Mouse (Mus musculus): ENCODE data around the gene Rprd2.
A peak's percentile ranks its signal among the peaks of the same experiment; 100 is the strongest.
"Not testable (repeated sequence)": the region's sequence is repeated elsewhere in the genome, so short reads cannot be mapped to it uniquely, and the experiment has no call there.

Rprd2 gene

DNA sequence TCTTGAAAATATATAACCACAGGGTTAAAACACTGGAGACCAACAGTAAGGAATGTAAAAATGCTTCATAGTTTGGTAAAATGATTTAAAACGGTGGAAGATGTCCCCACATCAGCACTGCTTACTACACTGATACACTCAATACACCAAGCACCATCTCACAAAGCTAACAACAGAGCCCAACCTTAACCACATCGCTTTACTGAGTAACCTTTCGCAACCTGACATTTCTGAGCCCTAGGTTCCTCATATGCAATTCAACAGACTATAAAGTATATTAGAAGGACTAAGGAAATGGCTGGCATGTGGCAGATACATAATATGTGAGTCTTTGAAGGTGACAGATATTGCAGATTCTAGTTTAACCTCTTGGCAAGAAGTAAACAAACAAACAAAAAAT lies 2.0 kb downstream of the Rprd2 start:
- no peak for DNase-seq (ENCODE audit: low spot score)

DNA sequence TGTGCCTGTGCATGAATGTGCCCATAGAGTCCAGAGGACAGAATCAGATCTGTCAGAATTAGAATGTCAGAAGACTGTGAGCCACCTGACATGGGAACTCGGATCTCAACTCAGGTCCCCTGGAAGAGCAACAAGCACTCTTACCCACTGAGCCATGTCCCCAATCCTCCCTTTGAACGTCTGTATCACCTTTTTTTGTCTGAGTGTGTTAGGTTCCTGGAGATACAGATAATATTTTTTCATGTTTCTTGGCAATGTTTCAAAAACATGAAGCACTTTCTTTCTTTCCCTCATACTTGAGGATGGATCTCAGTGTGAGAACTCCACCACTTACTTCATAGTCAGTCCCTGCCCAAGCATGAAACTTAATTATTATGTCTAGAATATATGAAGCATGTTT lies 10.3 kb downstream of the Rprd2 start:
- DNase-seq (ENCODE audit: low spot score), result no peak

DNA sequence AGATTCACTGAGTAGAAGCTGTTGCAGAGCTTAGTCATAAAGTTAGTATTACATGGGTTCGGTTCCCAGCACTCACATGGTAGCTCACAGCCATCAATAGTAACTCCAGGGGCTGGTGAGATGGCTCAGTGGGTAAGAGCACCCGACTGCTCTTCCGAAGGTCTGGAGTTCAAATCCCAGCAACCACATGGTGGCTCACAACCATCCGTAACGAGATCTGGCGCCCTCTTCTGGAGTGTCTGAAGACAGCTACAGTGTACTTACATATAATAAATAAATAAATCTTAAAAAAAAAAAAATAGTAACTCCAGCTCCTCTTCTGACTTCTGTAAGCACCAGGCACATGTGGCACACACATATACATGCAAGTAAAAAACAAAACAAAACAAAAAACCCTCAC lies 11.0 kb downstream of the Rprd2 start:
- DNase-seq (ENCODE audit: low spot score), result not testable (repeated sequence)

DNA sequence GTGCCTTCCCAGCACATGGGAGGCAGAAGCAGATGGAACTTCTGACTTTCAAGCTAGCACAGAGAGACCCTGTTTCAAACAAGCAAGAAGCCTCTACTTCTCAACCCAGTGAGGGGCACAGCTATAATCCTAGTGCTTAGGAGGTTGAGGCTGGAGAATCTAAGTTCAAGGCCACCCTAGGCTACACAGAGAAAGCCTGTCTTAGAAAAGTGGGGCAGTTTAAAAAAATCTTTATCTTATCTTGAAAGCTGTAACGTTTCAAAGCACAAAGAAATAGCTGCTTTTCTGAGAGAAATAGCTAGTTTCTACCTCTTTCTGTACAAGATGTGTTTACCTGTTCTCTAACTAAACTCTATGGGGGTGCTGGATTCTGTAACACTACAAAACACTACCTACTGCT lies 12.0 kb downstream of the Rprd2 start:
- DNase-seq (ENCODE audit: low spot score), result no peak

DNA sequence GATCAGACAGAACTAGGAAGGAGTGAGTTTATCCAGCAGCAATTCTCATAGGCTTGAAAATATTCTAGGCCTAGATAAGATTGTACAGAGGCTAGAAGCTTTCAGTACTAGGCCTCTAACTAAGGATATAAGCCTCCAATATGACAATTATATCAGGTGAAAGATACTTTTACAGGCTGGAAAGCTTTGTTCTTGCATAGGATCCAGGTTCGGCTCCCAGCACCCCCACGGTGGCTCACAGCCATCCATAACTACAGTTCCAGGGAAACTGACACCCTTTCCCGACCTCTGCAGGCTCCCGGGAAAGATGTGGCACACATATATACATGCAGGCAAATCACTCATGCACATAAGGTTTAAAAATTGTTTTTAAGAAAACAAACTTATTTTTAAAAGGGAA lies 14.8 kb downstream of the Rprd2 start:
- no peak for DNase-seq (ENCODE audit: low spot score)

DNA sequence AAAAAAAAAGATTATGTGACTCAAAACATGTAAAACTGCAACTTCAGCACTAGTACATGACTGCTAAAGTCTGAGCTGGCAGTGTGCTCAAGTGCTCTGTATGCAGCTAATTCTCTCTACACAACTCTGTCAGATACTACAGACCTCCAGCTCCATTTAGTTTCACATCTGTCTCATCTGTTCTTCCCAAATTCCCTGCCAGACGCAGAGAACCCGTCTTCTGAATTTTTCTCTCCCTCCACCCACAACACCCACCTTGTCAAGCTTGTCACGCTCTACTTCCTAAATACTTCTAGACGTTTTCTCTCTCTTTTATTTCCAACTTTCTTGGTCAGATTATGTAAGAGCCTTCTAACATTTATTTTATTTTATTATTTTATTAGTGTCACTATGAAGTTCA lies 19.9 kb downstream of the Rprd2 start:
- DNase-seq (ENCODE audit: low spot score), result no peak

DNA sequence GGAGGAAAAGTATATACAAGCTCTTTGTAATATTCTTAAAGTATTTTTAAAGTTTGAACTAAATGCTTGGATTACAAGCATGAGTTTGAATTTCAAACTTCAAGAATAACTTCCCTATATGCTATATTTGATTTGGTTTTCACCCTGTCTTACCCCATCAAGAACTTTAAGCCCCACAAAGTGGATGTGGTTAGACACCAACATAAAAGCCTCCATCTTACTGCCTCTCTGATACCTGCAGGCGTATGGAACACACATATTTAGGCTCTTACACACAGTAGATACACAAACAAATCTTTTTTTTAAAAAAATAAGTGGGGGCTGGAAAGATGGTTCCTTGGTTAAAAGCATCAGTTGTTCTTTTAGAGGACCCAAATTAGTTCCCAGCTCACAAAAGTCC lies 24.4 kb downstream of the Rprd2 start:
- no peak for DNase-seq (ENCODE audit: low spot score)

DNA sequence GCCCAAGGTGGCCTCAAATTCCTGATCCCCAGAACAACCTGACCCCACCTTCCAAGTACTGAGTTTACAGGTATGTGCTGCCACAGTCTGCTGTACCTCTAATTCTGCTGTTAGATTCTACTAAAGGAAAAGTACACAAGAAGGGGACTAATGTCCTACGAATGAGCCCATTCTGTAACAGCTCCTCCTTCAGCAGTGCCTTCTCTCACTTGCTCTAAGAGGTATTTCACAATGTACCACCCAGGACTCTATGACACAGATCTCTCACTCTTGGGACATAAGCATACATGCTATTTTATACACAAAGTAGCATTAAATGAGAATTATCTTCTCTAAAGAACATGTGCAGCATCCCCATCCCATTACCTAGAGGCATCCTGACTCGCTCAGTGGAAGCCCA lies 25.0 kb downstream of the Rprd2 start:
- DNase-seq (ENCODE audit: low spot score), result no peak

DNA sequence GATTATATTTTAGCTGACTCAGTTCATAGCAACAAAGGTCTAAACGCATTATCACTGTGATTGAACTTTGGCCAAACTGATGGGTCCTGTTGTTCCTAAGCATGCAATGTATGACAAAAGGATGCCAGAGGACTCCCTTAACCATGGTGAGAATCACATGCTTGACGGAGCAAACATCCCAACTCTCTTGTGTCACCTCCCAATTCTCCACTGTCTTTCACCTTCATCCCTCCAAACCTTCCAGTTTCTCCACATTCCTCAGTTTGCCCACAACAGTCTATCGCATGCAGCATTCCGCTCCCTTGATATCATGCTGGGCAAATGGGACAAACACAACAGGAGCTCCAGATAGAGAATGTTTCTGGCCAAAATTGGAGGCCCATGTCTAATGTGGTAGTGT lies 33.2 kb downstream of the Rprd2 start:
- no peak for DNase-seq (ENCODE audit: low spot score)

DNA sequence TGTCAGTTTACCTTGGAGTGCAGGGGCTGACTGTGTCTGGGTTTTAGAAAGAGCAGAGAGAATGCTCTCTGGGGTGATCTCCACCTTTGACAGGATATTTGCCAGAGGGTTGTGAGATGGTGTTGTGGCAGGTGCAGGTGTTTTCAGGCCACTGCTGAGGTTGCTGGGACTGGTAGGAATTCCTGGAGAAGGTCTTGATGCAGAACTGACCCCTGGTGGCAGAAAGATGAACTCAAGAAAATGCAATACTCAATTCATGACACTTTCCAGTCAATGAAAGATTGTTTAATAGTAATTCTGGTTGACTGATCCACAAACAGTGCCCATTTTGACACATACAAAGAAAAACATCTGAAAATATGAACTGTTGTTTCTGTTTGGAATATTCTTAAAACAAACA lies 46.7 kb downstream of the Rprd2 start:
- no peak for DNase-seq (ENCODE audit: low spot score)

DNA sequence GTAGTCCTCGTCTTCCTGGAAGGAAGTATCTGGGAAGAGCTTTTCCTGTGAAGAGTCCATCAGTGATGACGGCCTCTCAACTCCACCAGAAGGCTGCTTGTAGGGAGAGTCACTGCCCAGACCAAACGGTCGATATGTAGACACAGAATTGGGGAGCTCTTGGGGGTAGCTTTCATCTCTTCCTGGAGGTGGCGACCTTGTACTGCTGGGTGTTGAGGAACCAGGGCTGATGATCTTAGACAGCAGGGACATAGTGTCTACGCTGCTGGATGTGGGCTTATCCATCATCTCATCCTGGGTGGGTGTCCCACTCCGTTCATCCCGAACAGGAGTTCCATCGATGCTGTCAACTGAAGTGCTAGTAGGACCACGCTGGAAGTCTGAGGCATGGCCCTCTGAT lies 53.1 kb downstream of the Rprd2 start:
- no peak for DNase-seq (ENCODE audit: low spot score)

DNA sequence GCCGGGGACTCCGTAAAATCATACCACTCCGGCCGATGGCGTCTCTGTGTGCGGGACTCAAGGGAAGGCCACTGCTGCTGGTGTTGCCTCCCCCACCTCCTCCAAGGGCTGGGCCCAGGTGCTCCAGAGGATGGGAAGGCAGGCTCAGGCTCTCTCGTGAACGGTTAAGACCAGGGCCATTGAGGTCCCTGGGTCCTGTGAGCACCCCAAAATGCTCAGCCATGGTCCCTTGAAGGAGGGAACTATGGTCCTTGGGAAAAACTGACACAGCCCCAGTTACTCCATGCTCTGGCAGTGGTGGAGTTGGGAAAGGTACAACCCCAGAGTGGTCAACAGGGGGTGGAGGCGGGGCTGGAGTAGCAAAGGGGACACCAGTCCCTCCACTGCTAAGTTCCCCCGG lies 54.9 kb downstream of the Rprd2 start:
- DNase-seq (ENCODE audit: low spot score), result no peak

DNA sequence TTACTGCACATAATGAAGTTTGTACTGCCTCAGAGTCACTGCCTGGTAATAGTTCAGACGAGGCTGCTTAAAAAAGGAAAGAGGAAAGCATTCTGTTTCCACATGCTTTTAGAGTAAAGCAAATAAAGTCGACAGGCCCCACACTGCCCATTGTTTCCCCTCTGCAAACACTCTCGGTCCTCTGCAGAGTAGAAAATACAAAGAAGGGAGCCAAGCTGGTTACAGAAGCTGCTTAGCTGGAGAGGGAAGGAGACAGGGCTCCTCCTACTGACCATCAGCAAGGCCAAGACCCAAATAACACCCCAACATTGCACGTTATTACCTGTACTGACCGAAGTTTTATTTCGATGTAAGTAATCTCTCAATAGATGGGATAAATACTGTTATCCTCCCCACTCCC lies 55.7 kb downstream of the Rprd2 start:
- no peak for DNase-seq (ENCODE audit: low spot score)

DNA sequence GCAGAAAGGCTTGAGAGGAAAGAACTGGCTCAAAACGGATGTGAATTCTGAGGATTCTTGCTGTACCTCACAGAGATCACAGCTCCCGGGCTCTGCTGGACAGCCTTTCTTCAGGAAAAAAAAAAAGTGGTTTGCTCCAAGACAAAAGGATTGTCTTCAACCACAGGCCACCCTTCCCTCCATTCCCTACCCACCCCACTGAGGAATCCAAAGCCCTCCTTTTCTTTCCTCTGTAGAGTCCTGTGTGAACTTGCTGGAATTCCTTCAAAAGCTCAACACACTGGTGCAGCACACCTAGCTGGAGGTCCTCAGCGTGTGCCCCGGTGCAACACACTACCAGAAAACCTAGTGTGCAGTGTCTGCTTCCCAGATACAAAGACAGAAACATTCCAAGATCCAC lies 56.9 kb downstream of the Rprd2 start:
- DNase-seq (ENCODE audit: low spot score), result no peak

DNA sequence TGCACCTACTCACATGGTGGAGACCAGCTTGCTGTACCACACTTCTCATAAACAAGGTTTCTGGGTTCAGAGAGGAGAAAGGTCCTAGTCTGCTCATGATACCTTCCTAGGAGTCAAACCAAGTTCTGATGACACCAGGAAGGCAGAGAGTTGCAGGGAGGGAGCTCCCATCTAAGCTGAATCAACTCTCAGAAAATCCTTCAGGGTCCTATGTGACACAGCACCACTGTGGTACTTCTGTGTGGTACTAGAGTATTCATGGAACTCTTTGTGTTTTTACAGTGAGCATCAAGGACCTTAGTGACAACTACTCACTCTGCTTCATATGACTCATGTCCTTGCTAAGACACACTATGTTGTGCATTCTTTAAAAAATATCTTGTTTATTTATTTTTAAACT lies 58.0 kb downstream of the Rprd2 start:
- DNase-seq (ENCODE audit: low spot score), result no peak

DNA sequence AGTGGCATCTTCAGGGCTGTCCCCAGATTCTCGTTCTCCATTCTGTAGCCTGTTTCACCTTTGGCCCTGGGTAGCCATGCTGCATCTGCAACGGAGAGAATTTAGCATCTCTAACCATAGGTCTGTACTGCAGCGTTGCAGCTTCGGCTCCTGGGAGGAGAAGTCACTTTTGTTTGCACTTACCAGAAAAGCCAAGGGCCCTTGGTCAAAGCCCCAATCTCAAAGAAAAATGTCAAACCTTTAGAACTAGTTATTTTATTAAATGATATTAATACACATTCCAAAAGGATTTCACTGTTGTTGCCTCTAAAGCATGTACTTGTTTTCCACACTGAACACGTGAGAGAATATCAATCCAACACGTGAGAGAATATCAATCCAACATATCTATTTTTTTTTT lies 58.6 kb downstream of the Rprd2 start, which contains the start of gene Tars2:
Gene Tars2 (minus strand): TSS at position 101 of the 400 bp plus-strand sequence.
- DNase-seq (ENCODE audit: low spot score), result no peak

DNA sequence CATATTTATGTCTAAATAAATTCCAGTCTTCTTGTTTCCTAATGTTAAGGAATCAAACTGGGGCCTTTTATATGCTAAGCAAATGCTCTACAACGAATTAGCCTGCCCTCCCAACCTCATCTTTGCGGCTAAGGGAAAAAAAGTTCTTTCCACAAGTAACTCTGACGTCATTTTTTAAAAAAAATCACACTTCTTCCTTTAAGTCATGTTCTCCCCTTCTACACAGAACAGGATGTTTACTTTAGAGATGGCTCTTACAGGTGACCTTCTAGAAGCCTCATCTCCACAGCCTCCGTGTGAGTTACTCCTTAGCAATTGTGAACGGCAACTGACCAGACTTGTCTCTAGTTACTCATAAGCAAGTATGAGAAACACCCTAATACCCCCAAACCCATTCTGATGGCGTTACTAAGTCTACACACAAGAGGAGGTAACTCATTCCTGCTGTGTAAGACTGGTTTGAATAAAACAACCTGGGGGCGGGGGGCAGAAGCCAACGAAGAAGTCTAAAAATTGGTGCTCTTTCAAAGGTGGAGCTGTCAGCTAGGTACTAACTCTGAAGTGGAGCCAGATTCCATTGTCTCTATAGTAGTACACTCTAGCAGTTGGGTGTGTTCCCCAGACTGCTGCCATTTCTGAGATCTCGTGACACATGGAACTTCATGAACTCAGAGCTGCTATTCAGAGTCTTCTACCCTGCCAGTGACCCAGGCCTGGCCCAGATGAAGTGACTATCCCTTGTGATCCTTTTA lies 60.0 kb downstream of the Rprd2 start:
- DNase-seq (ENCODE audit: low spot score), result no peak

DNA sequence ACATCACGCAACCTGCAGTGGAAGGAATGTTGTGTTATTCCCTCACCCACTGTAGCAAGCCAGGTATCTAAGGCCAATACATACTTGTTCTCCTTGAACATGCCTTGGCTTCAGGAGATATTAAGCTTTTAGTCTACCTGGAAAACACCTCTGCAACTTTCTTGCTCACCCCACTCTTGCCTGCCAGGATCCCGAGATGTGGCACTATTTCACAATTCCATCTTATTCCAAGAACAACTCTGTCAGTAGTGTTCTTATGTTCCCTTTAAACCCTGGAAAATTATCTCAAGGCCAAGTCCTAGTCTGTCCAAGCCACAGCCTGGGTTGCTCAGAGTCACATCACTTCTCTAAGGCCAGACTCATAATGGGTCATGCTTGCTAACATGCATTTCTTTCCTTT lies 61.9 kb downstream of the Rprd2 start:
- no peak for DNase-seq (ENCODE audit: low spot score)

DNA sequence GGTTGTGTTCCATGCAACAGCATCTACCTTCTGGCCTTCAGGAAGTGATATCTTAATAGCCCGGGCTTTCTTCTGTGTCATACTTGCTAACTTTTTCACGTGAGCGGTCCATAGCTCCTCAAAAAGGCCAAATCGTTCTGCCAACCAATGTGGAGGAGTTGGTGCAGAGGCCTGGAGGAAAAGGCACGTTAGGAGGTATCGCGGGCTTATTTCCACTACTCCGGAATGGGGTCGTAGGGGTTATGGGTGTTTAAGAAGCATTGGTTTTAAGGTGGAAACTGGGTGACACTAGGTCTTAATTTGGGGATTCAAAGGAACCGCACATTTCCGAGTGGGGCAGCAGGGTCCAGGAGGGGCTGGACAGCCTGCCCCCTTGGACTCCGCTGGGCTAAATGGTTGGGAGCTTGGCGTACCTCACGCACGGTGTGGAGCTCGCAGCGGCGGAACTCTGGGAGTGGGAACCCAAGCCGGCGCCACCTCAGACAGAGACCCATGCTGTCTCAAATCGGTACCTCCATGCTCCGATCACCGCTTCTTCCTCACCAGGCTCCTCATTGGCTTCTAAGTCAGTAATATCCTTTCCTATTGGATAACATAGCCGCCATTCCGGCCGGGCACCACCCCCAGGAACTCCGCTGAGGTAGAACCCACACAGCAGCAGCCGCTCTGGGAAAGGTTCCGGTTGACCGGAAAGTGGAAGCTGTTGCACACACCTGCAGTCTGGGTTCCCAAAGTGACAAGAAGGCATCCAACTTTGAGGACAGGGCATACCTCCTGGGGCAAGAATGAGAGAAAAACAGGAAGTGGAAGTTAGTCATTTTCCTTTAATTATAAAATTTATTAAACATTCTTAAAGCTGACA lies 64.1 kb downstream of the Rprd2 start:
- DNase-seq (ENCODE audit: low spot score), result peak; percentile 92

DNA sequence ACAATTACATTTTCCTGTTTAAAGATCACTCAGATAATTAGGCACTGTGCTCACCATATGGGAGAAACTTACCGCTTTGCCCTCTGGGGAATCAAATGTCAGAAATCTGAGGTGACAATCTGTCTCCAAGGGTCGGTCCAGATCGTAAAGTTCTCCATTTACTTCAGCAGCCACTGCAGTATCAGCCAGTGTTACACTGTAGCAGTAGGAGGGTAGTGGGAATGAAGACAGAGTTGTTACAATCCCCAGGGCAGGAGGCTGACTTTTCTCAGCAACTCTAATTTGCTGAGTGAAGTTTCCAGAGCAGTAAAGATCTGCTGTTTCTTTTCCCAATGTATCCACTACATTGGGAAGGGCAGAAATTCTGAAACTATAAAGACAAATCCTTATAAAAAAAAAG lies 65.7 kb downstream of the Rprd2 start:
- no peak for DNase-seq (ENCODE audit: low spot score)

DNA sequence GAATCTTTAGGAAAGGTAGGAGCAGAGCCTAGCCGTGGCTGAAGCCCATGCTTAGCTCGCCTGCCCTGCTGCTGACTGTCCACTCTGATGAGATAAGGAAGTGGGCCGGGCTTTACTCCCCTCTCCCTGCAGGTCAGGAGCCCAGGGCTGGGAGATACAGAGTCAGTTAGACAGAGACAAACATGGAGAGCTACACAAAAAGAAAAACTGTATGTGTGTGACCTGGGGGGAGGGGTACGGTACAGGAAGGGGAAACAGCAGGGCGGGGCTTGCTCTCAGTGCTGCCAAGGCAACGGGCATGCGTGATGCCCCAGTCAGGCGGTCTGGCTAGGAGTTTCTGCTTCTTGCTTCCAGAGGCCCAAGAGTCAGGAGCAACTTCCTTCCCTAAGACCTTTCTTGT lies 78.3 kb downstream of the Rprd2 start:
- DNase-seq (ENCODE audit: low spot score), result peak; percentile 69

DNA sequence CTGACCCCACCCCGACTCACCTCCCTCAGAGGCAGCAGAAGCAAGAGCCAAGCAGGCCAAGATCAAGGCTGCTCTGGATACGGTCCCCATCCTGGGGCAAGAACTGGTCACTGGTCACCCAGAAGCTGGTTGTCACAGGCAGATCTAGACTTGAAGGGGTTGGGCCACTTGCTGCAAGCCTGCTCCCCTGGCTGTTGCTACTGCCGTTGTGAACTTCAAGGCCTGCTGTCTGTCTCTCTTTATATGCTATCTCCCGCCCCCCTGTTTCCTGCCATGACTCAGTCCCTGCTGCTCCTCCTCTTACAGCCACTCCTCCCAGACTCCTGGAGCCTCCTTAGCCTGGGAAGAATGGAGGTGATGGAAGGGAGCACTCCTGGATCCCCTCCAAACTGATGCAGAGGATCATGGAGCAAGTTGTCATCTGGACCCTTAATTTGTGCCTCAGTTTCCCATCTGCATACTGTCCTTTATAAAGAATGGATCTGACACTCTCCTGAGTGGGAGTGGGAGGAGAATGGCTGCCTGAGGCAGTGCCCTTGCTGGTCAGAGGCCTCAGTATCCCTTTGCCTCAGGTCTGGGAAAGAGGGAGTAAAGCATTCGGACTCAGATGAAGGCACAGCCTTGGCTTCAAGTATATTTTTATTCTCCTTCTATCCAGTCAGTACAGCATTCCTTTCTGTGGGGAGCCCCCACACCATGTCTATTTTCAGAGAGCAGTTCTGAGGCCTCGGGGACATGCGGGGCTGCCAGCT lies 79.1 kb downstream of the Rprd2 start, which contains the start of gene Ecm1:
Gene Ecm1 (minus strand): TSS at position 217 of the 752 bp plus-strand sequence.
- DNase-seq (ENCODE audit: low spot score), result no peak

Data from testis, postnatal 10 days (tissue).